Mouse (Mus musculus): ENCODE results near the gene Fem1a. TPM values are rescaled to one million over a fixed set of nuclear protein-coding genes. Genes with fewer than 3 reads are reported as not detected.

Gene Fem1a
- polyA plus RNA-seq, 1 experiment = 43.1 TPM

GRCm38 (mm10) chr17:56281193-56281592, 24.6 kb downstream of the Fem1a start:
- peaks cover 13% of the 10 kb centered on the region for H3K4me1 ChIP-seq (replicated peaks; ENCODE audit: control insufficient read depth, insufficient read depth, low read length)
- no peak for DNase-seq
- no peak overlapping the region for H3K27ac ChIP-seq (ENCODE audit: control insufficient read depth, insufficient read depth, low read length)
- TF ChIP-seq POLR2A (IDR thresholded peaks at IDR 0.05; ENCODE audit: control insufficient read depth, extremely low read depth, insufficient read depth, low read length, poor library complexity) (no peak), CTCF (IDR thresholded peaks at IDR 0.05; ENCODE audit: borderline replicate concordance, control insufficient read depth, extremely low read depth, insufficient read depth, low read length, poor library complexity) (no peak)
- no peak overlapping the region for H3K4me3 ChIP-seq (ENCODE audit: control insufficient read depth, insufficient read depth, low read length)
- 96% methylated on average over 12 of the region's 12 CpGs for WGBS
- H3K36me3 ChIP-seq (ENCODE audit: control insufficient read depth, insufficient read depth, low read length) = peaks cover 4% of the 10 kb centered on the region; the same call in 1 of the 2 replicates
- H3K27me3 ChIP-seq (ENCODE audit: control insufficient read depth, insufficient read depth, low read length) = no peaks in the 10 kb centered on the region

GRCm38 (mm10) chr17:56282802-56283201, 26.2 kb downstream of the Fem1a start:
- no peak overlapping the region for H3K27ac ChIP-seq (ENCODE audit: control insufficient read depth, insufficient read depth, low read length)
- no peak for DNase-seq
- no peak overlapping the region for H3K4me3 ChIP-seq (ENCODE audit: control insufficient read depth, insufficient read depth, low read length)
- TF ChIP-seq CTCF (IDR thresholded peaks at IDR 0.05; ENCODE audit: borderline replicate concordance, control insufficient read depth, extremely low read depth, insufficient read depth, low read length, poor library complexity) (no peak), POLR2A (IDR thresholded peaks at IDR 0.05; ENCODE audit: control insufficient read depth, extremely low read depth, insufficient read depth, low read length, poor library complexity) (no peak)
- peaks cover 5% of the 10 kb centered on the region; the same call in 1 of the 2 replicates for H3K36me3 ChIP-seq (ENCODE audit: control insufficient read depth, insufficient read depth, low read length)
- peaks cover 5% of the 10 kb centered on the region for H3K4me1 ChIP-seq (replicated peaks; ENCODE audit: control insufficient read depth, insufficient read depth, low read length)
- H3K27me3 ChIP-seq (ENCODE audit: control insufficient read depth, insufficient read depth, low read length) = no peaks in the 10 kb centered on the region
- WGBS = 88% methylated on average over 4 of the region's 4 CpGs

GRCm38 (mm10) chr17:56283316-56283715, 26.7 kb downstream of the Fem1a start:
- Histone ChIP-seq H3K36me3 (ENCODE audit: control insufficient read depth, insufficient read depth, low read length) (peaks cover 5% of the 10 kb centered on the region; the same call in 1 of the 2 replicates), H3K27me3 (ENCODE audit: control insufficient read depth, insufficient read depth, low read length) (no peaks in the 10 kb centered on the region), H3K4me1 (replicated peaks; ENCODE audit: control insufficient read depth, insufficient read depth, low read length) (peaks cover 7% of the 10 kb centered on the region), H3K27ac (ENCODE audit: control insufficient read depth, insufficient read depth, low read length) (no peak overlapping the region), H3K4me3 (ENCODE audit: control insufficient read depth, insufficient read depth, low read length) (no peak overlapping the region)
- WGBS = 56% methylated on average over 8 of the region's 8 CpGs
- no peak for TF ChIP-seq CTCF (IDR thresholded peaks at IDR 0.05; ENCODE audit: borderline replicate concordance, control insufficient read depth, extremely low read depth, insufficient read depth, low read length, poor library complexity)
- no peak for TF ChIP-seq POLR2A (IDR thresholded peaks at IDR 0.05; ENCODE audit: control insufficient read depth, extremely low read depth, insufficient read depth, low read length, poor library complexity)
- DNase-seq = no peak

- 96% methylated on average over 11 of the region's 11 CpGs for WGBS
- DNase-seq = no peak
- peaks cover 27% of the 10 kb centered on the region for H3K4me1 ChIP-seq (replicated peaks; ENCODE audit: control insufficient read depth, insufficient read depth, low read length)
- H3K27ac ChIP-seq (ENCODE audit: control insufficient read depth, insufficient read depth, low read length) = no peak overlapping the region
- H3K4me3 ChIP-seq (ENCODE audit: control insufficient read depth, insufficient read depth, low read length) = no peak overlapping the region
- TF ChIP-seq POLR2A (IDR thresholded peaks at IDR 0.05; ENCODE audit: control insufficient read depth, extremely low read depth, insufficient read depth, low read length, poor library complexity) (no peak), CTCF (IDR thresholded peaks at IDR 0.05; ENCODE audit: borderline replicate concordance, control insufficient read depth, extremely low read depth, insufficient read depth, low read length, poor library complexity) (no peak)
- peaks cover 5% of the 10 kb centered on the region; the same call in 1 of the 2 replicates for H3K36me3 ChIP-seq (ENCODE audit: control insufficient read depth, insufficient read depth, low read length)
- no peaks in the 10 kb centered on the region for H3K27me3 ChIP-seq (ENCODE audit: control insufficient read depth, insufficient read depth, low read length)
Observed at GRCm38 (mm10) chr17:56285995-56286394, 29.4 kb downstream of the Fem1a start.

GRCm38 (mm10) chr17:56287830-56288229, 31.2 kb downstream of the Fem1a start:
- no peak for DNase-seq
- peaks cover 42% of the 10 kb centered on the region for H3K4me1 ChIP-seq (replicated peaks; ENCODE audit: control insufficient read depth, insufficient read depth, low read length)
- H3K4me3 ChIP-seq (ENCODE audit: control insufficient read depth, insufficient read depth, low read length) = no peak overlapping the region

GRCm38 (mm10) chr17:56288866-56289265, 32.3 kb downstream of the Fem1a start:
- Histone ChIP-seq H3K4me3 (ENCODE audit: control insufficient read depth, insufficient read depth, low read length) (no peak overlapping the region; the same call in 1 of the 2 replicates), H3K27ac (ENCODE audit: control insufficient read depth, insufficient read depth, low read length) (peak overlapping the region; percentile 69), H3K36me3 (ENCODE audit: control insufficient read depth, insufficient read depth, low read length) (peaks cover 5% of the 10 kb centered on the region; the same call in 1 of the 2 replicates), H3K27me3 (ENCODE audit: control insufficient read depth, insufficient read depth, low read length) (no peaks in the 10 kb centered on the region), H3K4me1 (replicated peaks; ENCODE audit: control insufficient read depth, insufficient read depth, low read length) (peaks cover 49% of the 10 kb centered on the region)
- no peak for DNase-seq
- 34% methylated on average over 3 of the region's 3 CpGs for WGBS
- TF ChIP-seq POLR2A (IDR thresholded peaks at IDR 0.05; ENCODE audit: control insufficient read depth, extremely low read depth, insufficient read depth, low read length, poor library complexity) = no peak
- no peak for TF ChIP-seq CTCF (IDR thresholded peaks at IDR 0.05; ENCODE audit: borderline replicate concordance, control insufficient read depth, extremely low read depth, insufficient read depth, low read length, poor library complexity)

More at GRCm38 (mm10) chr17:56287830-56288229, 31.2 kb downstream of the Fem1a start:
- 89% methylated on average over 3 of the region's 3 CpGs for WGBS
- TF ChIP-seq POLR2A (IDR thresholded peaks at IDR 0.05; ENCODE audit: control insufficient read depth, extremely low read depth, insufficient read depth, low read length, poor library complexity) = no peak
- no peak for TF ChIP-seq CTCF (IDR thresholded peaks at IDR 0.05; ENCODE audit: borderline replicate concordance, control insufficient read depth, extremely low read depth, insufficient read depth, low read length, poor library complexity)
- Histone ChIP-seq H3K36me3 (ENCODE audit: control insufficient read depth, insufficient read depth, low read length) (peaks cover 5% of the 10 kb centered on the region; the same call in 1 of the 2 replicates), H3K27ac (ENCODE audit: control insufficient read depth, insufficient read depth, low read length) (no peak overlapping the region), H3K27me3 (ENCODE audit: control insufficient read depth, insufficient read depth, low read length) (no peaks in the 10 kb centered on the region)
